Mouse (Mus musculus) MEL (cell line): ENCODE data around the gene Chd3. TPM values are rescaled to one million over a fixed set of nuclear protein-coding genes. Genes with fewer than 3 reads are reported as not detected.

Experiments used
- DNase-seq: peaks from one replicate; pipeline ENCODE4 v3.0.0; 2011; ENCODE audit warnings: low read depth, low spot score
- H3K27ac ChIP-seq: 2 replicates; pipeline ENCODE4 v1.5.1; 2012; ENCODE audit warnings: low read depth, mild to moderate bottlenecking, control low read depth, low read length, moderate library complexity; ENCODE audit not compliant: control insufficient read depth
- H3K27me3 ChIP-seq, 2 experiments: fragments of 150-350 bp in 1 of 2; sonication (generic) in 1 of 2; 2 replicates each; pipeline ENCODE4 v1.6.1; 2012; ENCODE audit warnings: low read length in 2 of 2, mild to moderate bottlenecking in 2 of 2, improper control_type of control experiment in 1 of 2, moderate library complexity in 1 of 2; ENCODE audit not compliant: insufficient read depth in 2 of 2, control insufficient read depth in 1 of 2
- H3K36me3 ChIP-seq, 2 experiments: 2 replicates each; pipeline ENCODE4 v1.6.1; 2012 to 2014; ENCODE audit warnings: low read length in 2 of 2, improper control_type of control experiment in 1 of 2, inconsistent platforms in 1 of 2, mild to moderate bottlenecking in 1 of 2; ENCODE audit not compliant: insufficient read depth in 2 of 2, control insufficient read depth in 1 of 2
- H3K4me1 ChIP-seq, 2 experiments: fragments of 150-350 bp in 1 of 2; sonication (generic) in 1 of 2; 2 replicates each; pipeline ENCODE4 v1.6.1; 2012; ENCODE audit warnings: low read length in 2 of 2, improper control_type of control experiment in 1 of 2, mild to moderate bottlenecking in 1 of 2; ENCODE audit not compliant: insufficient read depth in 2 of 2, control insufficient read depth in 1 of 2
- H3K4me3 ChIP-seq, 2 experiments: fragments of 150-350 bp in 1 of 2; sonication (generic) in 1 of 2; 2 replicates each; pipeline ENCODE4 v1.5.1; 2012; ENCODE audit warnings: low read depth in 2 of 2, low read length in 2 of 2, mild to moderate bottlenecking in 2 of 2, moderate library complexity in 2 of 2, control low read depth in 1 of 2, improper control_type of control experiment in 1 of 2; ENCODE audit not compliant: control insufficient read depth in 1 of 2, insufficient read depth in 1 of 2
- H3K79me2 ChIP-seq: 2 replicates; pipeline ENCODE4 v1.6.1; 2012; ENCODE audit warnings: mild to moderate bottlenecking, low read length, moderate library complexity; ENCODE audit not compliant: control insufficient read depth, poor library complexity, insufficient read depth
- H3K9ac ChIP-seq: 2 replicates; pipeline ENCODE4 v1.6.1; 2012; ENCODE audit warnings: low read depth, mild to moderate bottlenecking, control low read depth, low read length, moderate library complexity; ENCODE audit not compliant: control insufficient read depth, poor library complexity, severe bottlenecking
- H3K9me3 ChIP-seq: fragments of 150-350 bp; sonication (generic); replicated peaks from 2 replicates; pipeline ENCODE4 v1.6.1; 2012; ENCODE audit warnings: mild to moderate bottlenecking, low read length, improper control_type of control experiment, moderate library complexity; ENCODE audit not compliant: insufficient read depth
- CHD1 ChIP-seq: IDR thresholded peaks from 2 replicates; pipeline ENCODE4 v1.6.1; 2012; ENCODE audit warnings: low read depth, mild to moderate bottlenecking, inconsistent platforms, low read length, improper control_type of control experiment
- CHD2 ChIP-seq: IDR thresholded peaks from 2 replicates; pipeline ENCODE4 v1.6.1; 2011; ENCODE audit warnings: low read length, improper control_type of control experiment
- CTCF ChIP-seq, 3 experiments: IDR thresholded peaks in 2 of 3; conservative IDR thresholded peaks in 1 of 3; 2 replicates each; pipeline ENCODE4 v1.5.1; 2011 to 2012; ENCODE audit warnings: low read length in 3 of 3, low read depth in 2 of 3, mild to moderate bottlenecking in 2 of 3, improper control_type of control experiment in 1 of 3, inconsistent platforms in 1 of 3, mixed read lengths in 1 of 3, moderate library complexity in 1 of 3; ENCODE audit not compliant: control insufficient read depth in 1 of 3, insufficient read depth in 1 of 3, poor library complexity in 1 of 3, severe bottlenecking in 1 of 3
- ELF1 ChIP-seq: IDR thresholded peaks from 2 replicates; pipeline ENCODE4 v1.6.1; 2014; ENCODE audit warnings: low read depth, mild to moderate bottlenecking, inconsistent platforms, low read length, improper control_type of control experiment, moderate library complexity
- EP300 ChIP-seq, 2 experiments: IDR thresholded peaks; 2 replicates each; pipeline ENCODE4 v1.6.1; 2011; ENCODE audit warnings: improper control_type of control experiment in 2 of 2, low read length in 2 of 2, low read depth in 1 of 2, mild to moderate bottlenecking in 1 of 2
- ETS1 ChIP-seq: IDR thresholded peaks from 2 replicates; pipeline ENCODE4 v1.6.1; 2012; ENCODE audit warnings: low read depth, mild to moderate bottlenecking, inconsistent platforms, low read length, improper control_type of control experiment, moderate library complexity
- GABPA ChIP-seq: IDR thresholded peaks from 2 replicates; pipeline ENCODE4 v1.6.1; 2012; ENCODE audit warnings: low read depth, mild to moderate bottlenecking, inconsistent platforms, low read length, improper control_type of control experiment, moderate library complexity
- GATA1 ChIP-seq: IDR thresholded peaks from 2 replicates; pipeline ENCODE4 v1.6.1; 2011; ENCODE audit warnings: low read depth, low read length, improper control_type of control experiment
- HCFC1 ChIP-seq: IDR thresholded peaks from 2 replicates; pipeline ENCODE4 v1.6.1; 2012; ENCODE audit warnings: low read depth, mild to moderate bottlenecking, inconsistent platforms, low read length, improper control_type of control experiment, moderate library complexity
- JUND ChIP-seq: IDR thresholded peaks from 2 replicates; pipeline ENCODE4 v1.6.1; 2011; ENCODE audit warnings: low read depth, mild to moderate bottlenecking, improper control_type of control experiment, low read length
- KAT2A ChIP-seq: conservative IDR thresholded peaks from 2 replicates; pipeline ENCODE4 v1.6.1; 2012; ENCODE audit warnings: low read depth, low read length, improper control_type of control experiment, inconsistent platforms
- MAX ChIP-seq: IDR thresholded peaks from 2 replicates; pipeline ENCODE4 v1.6.1; 2011; ENCODE audit warnings: low read length, improper control_type of control experiment
- MAZ ChIP-seq: IDR thresholded peaks from 2 replicates; pipeline ENCODE4 v1.6.1; 2012; ENCODE audit warnings: low read depth, mild to moderate bottlenecking, inconsistent platforms, low read length, improper control_type of control experiment
- MXI1 ChIP-seq: IDR thresholded peaks from 2 replicates; pipeline ENCODE4 v1.6.1; 2011; ENCODE audit warnings: mild to moderate bottlenecking, low read depth, low read length, improper control_type of control experiment
- MYB ChIP-seq: IDR thresholded peaks from 2 replicates; pipeline ENCODE4 v1.6.1; 2011; ENCODE audit warnings: mild to moderate bottlenecking, low read depth, low read length, improper control_type of control experiment
- NELFE ChIP-seq: IDR thresholded peaks from 2 replicates; pipeline ENCODE4 v1.6.1; 2011; ENCODE audit warnings: low read depth, low read length, improper control_type of control experiment
- NRF1 ChIP-seq: IDR thresholded peaks from 2 replicates; pipeline ENCODE4 v1.6.1; 2014; ENCODE audit warnings: low read depth, mild to moderate bottlenecking, inconsistent platforms, low read length, improper control_type of control experiment, moderate library complexity; ENCODE audit not compliant: poor library complexity, insufficient read depth, severe bottlenecking
- POLR2A ChIP-seq, 2 experiments: IDR thresholded peaks; 2 replicates each; pipeline ENCODE4 v1.6.1; 2011 to 2012; ENCODE audit warnings: low read length in 2 of 2, mild to moderate bottlenecking in 2 of 2, control low read depth in 1 of 2, improper control_type of control experiment in 1 of 2, low read depth in 1 of 2, moderate library complexity in 1 of 2; ENCODE audit not compliant: control insufficient read depth in 1 of 2, insufficient read depth in 1 of 2, poor library complexity in 1 of 2
- POLR2AphosphoS2 ChIP-seq: IDR thresholded peaks from 2 replicates; pipeline ENCODE4 v1.6.1; 2011; ENCODE audit warnings: low read length, improper control_type of control experiment
- POLR2AphosphoS5 ChIP-seq: IDR thresholded peaks from 2 replicates; pipeline ENCODE4 v1.6.1; 2012; ENCODE audit warnings: low read depth, borderline replicate concordance, mild to moderate bottlenecking, inconsistent platforms, low read length, moderate library complexity, mixed read lengths
- RAD21 ChIP-seq: IDR thresholded peaks from 2 replicates; pipeline ENCODE4 v1.6.1; 2011; ENCODE audit warnings: mild to moderate bottlenecking, low read depth, low read length, improper control_type of control experiment
- RCOR1 ChIP-seq: IDR thresholded peaks from 2 replicates; pipeline ENCODE4 v1.6.1; 2012; ENCODE audit warnings: low read depth, mild to moderate bottlenecking, inconsistent platforms, low read length, improper control_type of control experiment
- SIN3A ChIP-seq: IDR thresholded peaks from 2 replicates; pipeline ENCODE4 v1.6.1; 2012; ENCODE audit warnings: low read length, improper control_type of control experiment, inconsistent platforms
- SMC3 ChIP-seq: IDR thresholded peaks from 2 replicates; pipeline ENCODE4 v1.6.1; 2011; ENCODE audit warnings: low read depth, low read length, improper control_type of control experiment
- TAL1 ChIP-seq: IDR thresholded peaks from 2 replicates; pipeline ENCODE4 v1.6.1; 2012; ENCODE audit warnings: mild to moderate bottlenecking, inconsistent platforms, low read length, moderate library complexity, mixed read lengths
- TBP ChIP-seq: IDR thresholded peaks from 2 replicates; pipeline ENCODE4 v1.8.0; 2011; ENCODE audit warnings: low read depth, low read length, improper control_type of control experiment
- TCF12 ChIP-seq: IDR thresholded peaks from 2 replicates; pipeline ENCODE4 v1.6.1; 2014; ENCODE audit warnings: low read depth, mild to moderate bottlenecking, inconsistent platforms, low read length, improper control_type of control experiment, moderate library complexity
- ZC3H11A ChIP-seq: IDR thresholded peaks from 2 replicates; pipeline ENCODE4 v1.6.1; 2012; ENCODE audit warnings: low read depth, mild to moderate bottlenecking, inconsistent platforms, low read length, improper control_type of control experiment
- ZMIZ1 ChIP-seq: IDR thresholded peaks from 2 replicates; pipeline ENCODE4 v1.6.1; 2012; ENCODE audit warnings: low read depth, mild to moderate bottlenecking, inconsistent platforms, low read length, improper control_type of control experiment, moderate library complexity
- ZNF384 ChIP-seq: IDR thresholded peaks from 2 replicates; pipeline ENCODE4 v1.6.1; 2012; ENCODE audit warnings: low read depth, mild to moderate bottlenecking, inconsistent platforms, low read length, improper control_type of control experiment
- polyA plus RNA-seq, 2 experiments: library from polyadenylated mRNA; stranded (reverse) in 1 of 2; unstranded in 1 of 2; fragments of >175 nt in 1 of 2; fragments of >200 nt in 1 of 2; gene quantifications; 2 replicates each; pipeline versions ENCODE4 v1.2.1 to v1.2.4; 2012; ENCODE audit warnings: low replicate concordance in 2 of 2, low read depth in 1 of 2; ENCODE audit not compliant: insufficient read length in 2 of 2, insufficient read depth in 1 of 2, missing spikeins in 1 of 2
- total RNA-seq: library from RNA; depleted of rRNA; stranded (reverse); fragments of 300-350 nt; gene quantifications from 2 replicates; pipeline ENCODE4 v1.2.3, GENCODE M21; 2012

Chd3 gene
- total and polyA plus RNA-seq, 3 experiments = 37.3 to 84.9 TPM; not detected in 1

GRCm38 (mm10) chr11:69324749-69325148 lies 44.5 kb downstream of the Chd3 start:
- Histone ChIP-seq H3K36me3 (peaks cover 0 to 33% of the 10 kb centered on the region in 2 experiments; a peak in 2 of 4 replicates), H3K4me3 (peak overlapping the region; percentile 80 to 82), H3K27ac (peak overlapping the region; percentile 47), H3K9ac (peak overlapping the region; percentile 74), H3K4me1 (peaks cover 16 to 42% of the 10 kb centered on the region in 2 experiments), H3K79me2 (peaks cover 16% of the 10 kb centered on the region), H3K9me3 (no peaks in the 10 kb centered on the region), H3K27me3 (no peaks in the 10 kb centered on the region)
- peak; percentile 58 for DNase-seq
- peak; percentile 49; the same call in 1 of the 2 replicates for TF ChIP-seq MAX
- TF ChIP-seq TCF12 = no peak
- TF ChIP-seq ETS1 = no peak
- peak; percentile 20 to 60; a peak in 3 of 4 replicates for TF ChIP-seq EP300 (IDR thresholded peaks at IDR 0.05; ENCODE audit: low read depth in 1 of 2, low read length in 2 of 2)
- TF ChIP-seq SIN3A = no peak
- TF ChIP-seq ELF1 = no peak
- no peak for TF ChIP-seq RAD21
- TF ChIP-seq MAZ = 0 out of 2 replicates have a peak, but pooled peaks have one; percentile 12
- 0 out of 2 replicates have a peak, but pooled peaks have one; percentile 16 for TF ChIP-seq RCOR1
- no peak for TF ChIP-seq MXI1
- 0 out of 2 replicates have a peak, but pooled peaks have one; percentile 34 for TF ChIP-seq CHD1
- TF ChIP-seq NELFE = 0 out of 2 replicates have a peak, but pooled peaks have one; percentile 20
- no peak for TF ChIP-seq CTCF (IDR thresholded peaks at IDR 0.05 in 2 of 3, conservative IDR thresholded peaks at IDR 0.05 in 1 of 3; ENCODE audit: control insufficient read depth in 1 of 3, insufficient read depth in 1 of 3, low read depth in 2 of 3, low read length in 3 of 3, poor library complexity in 1 of 3, severe bottlenecking in 1 of 3)

GRCm38 (mm10) chr11:69323667-69324111 lies 45.5 kb downstream of the Chd3 start, which contains the start of the genes Cntrob and Trappc1:
TSS of gene Cntrob (minus strand) at chr11:69323775.
TSS of gene Trappc1 (plus strand) at chr11:69323980.
- peak; percentile 100 for DNase-seq
- Histone ChIP-seq H3K9ac (peak within 1 kb of the TSS; percentile 90), H3K4me3 (peak within 1 kb of the TSS; percentile 80 to 82), H3K9me3 (no peaks in the 10 kb centered on the region), H3K36me3 (peaks cover under 1 to 33% of the 10 kb centered on the region in 2 experiments; a peak in 3 of 4 replicates), H3K4me1 (peaks cover 16 to 42% of the 10 kb centered on the region in 2 experiments), H3K79me2 (peaks cover 16% of the 10 kb centered on the region), H3K27me3 (no peaks in the 10 kb centered on the region), H3K27ac (peak within 1 kb of the TSS; percentile 80)
- TF ChIP-seq CHD1 (no peak), TBP (peak; percentile 86), MAX (no peak), SIN3A (peak; percentile 89; the same call in 1 of the 2 replicates), RAD21 (no peak), SMC3 (no peak), TCF12 (peak; percentile 42; the same call in 1 of the 2 replicates), ZC3H11A (no peak), GABPA (no peak), MAZ (no peak; the same call in 1 of the 2 replicates), EP300 (IDR thresholded peaks at IDR 0.05; ENCODE audit: low read depth in 1 of 2, low read length in 2 of 2) (peak in 1 of 2 experiments; percentile 50; a peak in 1 of 4 replicates), MXI1 (peak; percentile 54; the same call in 1 of the 2 replicates), KAT2A (peak; percentile 63; the same call in 1 of the 2 replicates), POLR2AphosphoS5 (peak; percentile 68; the same call in 1 of the 2 replicates), CHD2 (peak; percentile 84), JUND (no peak), MYB (peak; percentile 87), ZNF384 (no peak), NELFE (peak; percentile 99), ZMIZ1 (peak; percentile 98), ELF1 (peak; percentile 91), POLR2AphosphoS2 (peak; percentile 98), TAL1 (no peak), NRF1 (peak; percentile 100; the same call in 1 of the 2 replicates), POLR2A (IDR thresholded peaks at IDR 0.05; ENCODE audit: control insufficient read depth in 1 of 2, insufficient read depth in 1 of 2, low read depth in 1 of 2, low read length in 2 of 2, poor library complexity in 1 of 2) (peak; percentile 86 to 99), GATA1 (no peak), HCFC1 (peak; percentile 87)
